Mouse (Mus musculus): ENCODE measurements around the gene Fam234a. TPM values are rescaled to one million over a fixed set of nuclear protein-coding genes. Genes with fewer than 3 reads are reported as not detected.

Fam234a gene
- polyA plus RNA-seq, 1 experiment from 2014 or later, result 51.1 TPM

- no peaks in the 10 kb centered on the region for H3K9me3 ChIP-seq (ENCODE audit: control insufficient read depth, low read depth, low read length)
- no peaks in the 10 kb centered on the region for H3K27me3 ChIP-seq (ENCODE audit: control insufficient read depth, insufficient read depth, low read length)
- peaks cover 80% of the 10 kb centered on the region for H3K36me3 ChIP-seq (ENCODE audit: control insufficient read depth, insufficient read depth, low read length)
- no peak overlapping the region for H3K4me2 ChIP-seq (replicated peaks; ENCODE audit: low read depth, low read length)
- no peak overlapping the region for H3K27ac ChIP-seq (ENCODE audit: low read length)
- no peak for ATAC-seq (ENCODE audit: insufficient number of reproducible peaks, insufficient read depth, low FRiP score, low read depth)
- no peak overlapping the region for H3K4me3 ChIP-seq (ENCODE audit: low read depth, low read length)
- WGBS, result 92% methylated on average over 3 of the region's 3 CpGs
- H3K4me1 ChIP-seq (ENCODE audit: control insufficient read depth, insufficient read depth, low read length), result no peaks in the 10 kb centered on the region
- H3K9ac ChIP-seq (replicated peaks; ENCODE audit: low read depth, low read length), result no peak overlapping the region
Measured at GRCm38 (mm10) chr17:26262384-26262783, 18.3 kb upstream of the Fam234a start.

GRCm38 (mm10) chr17:26261826-26262225 lies 17.8 kb upstream of the Fam234a start:
- no peak for ATAC-seq (ENCODE audit: insufficient number of reproducible peaks, insufficient read depth, low FRiP score, low read depth)
- Histone ChIP-seq H3K9me3 (ENCODE audit: control insufficient read depth, low read depth, low read length) (no peaks in the 10 kb centered on the region), H3K9ac (replicated peaks; ENCODE audit: low read depth, low read length) (no peak overlapping the region), H3K4me3 (ENCODE audit: low read depth, low read length) (no peak overlapping the region), H3K27me3 (ENCODE audit: control insufficient read depth, insufficient read depth, low read length) (no peaks in the 10 kb centered on the region), H3K27ac (ENCODE audit: low read length) (no peak overlapping the region), H3K36me3 (ENCODE audit: control insufficient read depth, insufficient read depth, low read length) (peaks cover 80% of the 10 kb centered on the region), H3K4me1 (ENCODE audit: control insufficient read depth, insufficient read depth, low read length) (no peaks in the 10 kb centered on the region), H3K4me2 (replicated peaks; ENCODE audit: low read depth, low read length) (no peak overlapping the region)
- WGBS, result 83% methylated on average over 4 of the region's 4 CpGs

GRCm38 (mm10) chr17:26255313-26255712 lies 11.3 kb upstream of the Fam234a start:
- H3K4me1 ChIP-seq (ENCODE audit: control insufficient read depth, insufficient read depth, low read length), result peaks cover 6% of the 10 kb centered on the region
- 90% methylated on average over 7 of the region's 7 CpGs for WGBS
- H3K4me2 ChIP-seq (replicated peaks; ENCODE audit: low read depth, low read length), result no peak overlapping the region
- H3K9ac ChIP-seq (replicated peaks; ENCODE audit: low read depth, low read length), result no peak overlapping the region
- H3K36me3 ChIP-seq (ENCODE audit: control insufficient read depth, insufficient read depth, low read length), result peaks cover 35% of the 10 kb centered on the region
- no peaks in the 10 kb centered on the region for H3K9me3 ChIP-seq (ENCODE audit: control insufficient read depth, low read depth, low read length)
- no peak for ATAC-seq (ENCODE audit: insufficient number of reproducible peaks, insufficient read depth, low FRiP score, low read depth)
- no peak overlapping the region for H3K27ac ChIP-seq (ENCODE audit: low read length)
- H3K27me3 ChIP-seq (ENCODE audit: control insufficient read depth, insufficient read depth, low read length), result no peaks in the 10 kb centered on the region
- H3K4me3 ChIP-seq (ENCODE audit: low read depth, low read length), result no peak overlapping the region

GRCm38 (mm10) chr17:26253399-26253798 lies 9.4 kb upstream of the Fam234a start:
- Histone ChIP-seq H3K9me3 (ENCODE audit: control insufficient read depth, low read depth, low read length) (no peaks in the 10 kb centered on the region), H3K27me3 (ENCODE audit: control insufficient read depth, insufficient read depth, low read length) (no peaks in the 10 kb centered on the region), H3K36me3 (ENCODE audit: control insufficient read depth, insufficient read depth, low read length) (peaks cover 25% of the 10 kb centered on the region), H3K4me1 (ENCODE audit: control insufficient read depth, insufficient read depth, low read length) (peaks cover 6% of the 10 kb centered on the region), H3K9ac (replicated peaks; ENCODE audit: low read depth, low read length) (peak overlapping the region; percentile 89), H3K27ac (ENCODE audit: low read length) (peak overlapping the region; percentile 98), H3K4me2 (replicated peaks; ENCODE audit: low read depth, low read length) (peak overlapping the region; percentile 92), H3K4me3 (ENCODE audit: low read depth, low read length) (peak overlapping the region; percentile 73)
- WGBS, result under 1% methylated on average over 24 of the region's 24 CpGs
- ATAC-seq (ENCODE audit: insufficient number of reproducible peaks, insufficient read depth, low FRiP score, low read depth), result no peak

- no peaks in the 10 kb centered on the region for H3K27me3 ChIP-seq (ENCODE audit: control insufficient read depth, insufficient read depth, low read length)
- H3K36me3 ChIP-seq (ENCODE audit: control insufficient read depth, insufficient read depth, low read length), result peaks cover 18% of the 10 kb centered on the region
- peak within 1 kb of the TSS; percentile 89 for H3K9ac ChIP-seq (replicated peaks; ENCODE audit: low read depth, low read length)
- peaks cover 6% of the 10 kb centered on the region for H3K4me1 ChIP-seq (ENCODE audit: control insufficient read depth, insufficient read depth, low read length)
- no peaks in the 10 kb centered on the region for H3K9me3 ChIP-seq (ENCODE audit: control insufficient read depth, low read depth, low read length)
- H3K4me3 ChIP-seq (ENCODE audit: low read depth, low read length), result peak within 1 kb of the TSS; percentile 73
- peak within 1 kb of the TSS; percentile 92 for H3K4me2 ChIP-seq (replicated peaks; ENCODE audit: low read depth, low read length)
- ATAC-seq (ENCODE audit: insufficient number of reproducible peaks, insufficient read depth, low FRiP score, low read depth), result peak; percentile 93
- peak within 1 kb of the TSS; percentile 98 for H3K27ac ChIP-seq (ENCODE audit: low read length)
- under 1% methylated on average over 43 of the region's 43 CpGs for whole genome bisulfite sequencing
Measured at GRCm38 (mm10) chr17:26252539-26253251, 8.7 kb upstream of the Fam234a start, which contains the start of gene Luc7l. Gene Luc7l (plus strand): TSS chr17:26252896.

- no peaks in the 10 kb centered on the region for H3K9me3 ChIP-seq (ENCODE audit: control insufficient read depth, low read depth, low read length)
- H3K9ac ChIP-seq (replicated peaks; ENCODE audit: low read depth, low read length), result no peak overlapping the region; the same call in 1 of the 2 replicates
- peak overlapping the region; percentile 98; the same call in 1 of the 2 replicates for H3K27ac ChIP-seq (ENCODE audit: low read length)
- 54% methylated on average over 4 of the region's 4 CpGs for WGBS
- peaks cover 11% of the 10 kb centered on the region for H3K36me3 ChIP-seq (ENCODE audit: control insufficient read depth, insufficient read depth, low read length)
- H3K4me1 ChIP-seq (ENCODE audit: control insufficient read depth, insufficient read depth, low read length), result peaks cover 6% of the 10 kb centered on the region
- H3K27me3 ChIP-seq (ENCODE audit: control insufficient read depth, insufficient read depth, low read length), result no peaks in the 10 kb centered on the region
- H3K4me2 ChIP-seq (replicated peaks; ENCODE audit: low read depth, low read length), result peak overlapping the region; percentile 92
- ATAC-seq (ENCODE audit: insufficient number of reproducible peaks, insufficient read depth, low FRiP score, low read depth), result no peak
- peak overlapping the region; percentile 73; the same call in 1 of the 2 replicates for H3K4me3 ChIP-seq (ENCODE audit: low read depth, low read length)
Measured at GRCm38 (mm10) chr17:26251886-26252538, 8.0 kb upstream of the Fam234a start.

DNA sequence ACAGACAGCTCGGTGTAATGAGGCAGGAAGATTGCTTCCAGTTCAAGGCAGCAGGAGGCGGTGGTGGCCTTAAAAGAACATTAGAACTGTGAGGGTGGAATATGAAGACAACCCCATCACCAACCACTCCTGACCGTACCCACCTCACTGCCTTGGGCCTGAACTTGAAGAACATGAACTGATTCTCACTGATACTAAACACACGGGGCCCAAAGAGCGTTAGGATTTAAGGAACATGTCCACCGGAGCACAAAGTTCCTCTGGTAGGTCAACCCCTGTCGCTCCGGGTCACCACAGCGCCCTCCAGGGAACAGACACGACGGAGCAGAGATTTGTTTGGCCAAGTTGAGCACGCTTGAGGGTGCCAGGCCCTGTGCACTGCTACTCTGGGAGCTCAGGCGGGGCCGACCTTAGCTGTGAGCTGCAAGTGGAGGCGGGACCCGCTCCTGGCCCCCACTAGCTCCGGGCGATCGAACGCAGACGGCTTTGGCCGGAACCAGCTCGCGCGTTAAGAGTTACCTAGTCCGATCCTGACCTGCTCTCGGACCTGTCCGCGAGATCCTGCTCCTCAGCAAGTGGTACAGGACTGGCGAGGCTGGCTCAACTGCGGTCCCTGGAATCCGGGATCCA lies 456 bp downstream of the Fam234a start:
- Histone ChIP-seq H3K36me3 (ENCODE audit: control insufficient read depth, insufficient read depth, low read length) (no peaks in the 10 kb centered on the region), H3K9ac (replicated peaks; ENCODE audit: low read depth, low read length) (peak overlapping the region; percentile 41), H3K4me2 (replicated peaks; ENCODE audit: low read depth, low read length) (peak overlapping the region; percentile 59), H3K4me3 (ENCODE audit: low read depth, low read length) (peak overlapping the region; percentile 64), H3K27me3 (ENCODE audit: control insufficient read depth, insufficient read depth, low read length) (no peaks in the 10 kb centered on the region), H3K9me3 (ENCODE audit: control insufficient read depth, low read depth, low read length) (no peaks in the 10 kb centered on the region), H3K4me1 (ENCODE audit: control insufficient read depth, insufficient read depth, low read length) (0 out of 2 replicates have a peak, but pooled peaks cover 6% of the 10 kb centered on the region), H3K27ac (ENCODE audit: low read length) (peak overlapping the region; percentile 82)
- WGBS, result 1% methylated on average over 32 of the region's 32 CpGs
- ATAC-seq (ENCODE audit: insufficient number of reproducible peaks, insufficient read depth, low FRiP score, low read depth), result peak; percentile 72; the same call in 1 of the 2 replicates

DNA sequence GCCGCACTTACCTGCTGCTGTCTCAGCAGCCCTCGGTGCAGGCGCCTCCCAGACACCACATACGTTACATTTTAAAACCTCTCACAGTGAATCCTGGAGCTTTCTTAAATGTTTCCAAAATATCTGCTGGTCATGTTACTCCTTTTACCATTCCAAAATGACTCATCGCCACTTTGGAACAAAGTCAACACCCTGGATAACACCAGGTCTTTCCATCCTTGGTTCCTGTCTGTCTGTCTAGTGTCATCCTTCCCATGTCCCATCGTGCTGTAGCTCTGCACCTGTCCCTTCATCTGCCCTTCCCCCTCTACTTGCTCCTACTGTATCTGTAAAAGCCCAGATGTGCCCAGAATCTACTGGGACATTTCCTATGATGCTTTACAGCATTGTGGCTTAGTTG lies 3.1 kb downstream of the Fam234a start:
- Histone ChIP-seq H3K27ac (ENCODE audit: low read length) (no peak overlapping the region), H3K9me3 (ENCODE audit: control insufficient read depth, low read depth, low read length) (no peaks in the 10 kb centered on the region), H3K4me2 (replicated peaks; ENCODE audit: low read depth, low read length) (no peak overlapping the region), H3K27me3 (ENCODE audit: control insufficient read depth, insufficient read depth, low read length) (no peaks in the 10 kb centered on the region), H3K9ac (replicated peaks; ENCODE audit: low read depth, low read length) (no peak overlapping the region), H3K4me3 (ENCODE audit: low read depth, low read length) (no peak overlapping the region), H3K4me1 (ENCODE audit: control insufficient read depth, insufficient read depth, low read length) (0 out of 2 replicates have a peak, but pooled peaks cover 6% of the 10 kb centered on the region), H3K36me3 (ENCODE audit: control insufficient read depth, insufficient read depth, low read length) (no peaks in the 10 kb centered on the region)
- no peak for ATAC-seq (ENCODE audit: insufficient number of reproducible peaks, insufficient read depth, low FRiP score, low read depth)
- 76% methylated on average over 6 of the region's 6 CpGs for WGBS
